Mouse (Mus musculus): Measurements from ENCODE around the gene Pkd1. TPM values are rescaled to one million over a fixed set of nuclear protein-coding genes. Genes with fewer than 3 reads are reported as not detected.

Gene Pkd1
- polyA plus RNA-seq, 1 experiment from 2014 or later = 12.9 TPM

GRCm38 (mm10) chr17:24567034-24567779, 17.6 kb downstream of the Pkd1 start:
- Histone ChIP-seq H3K9me3 (replicated peaks; ENCODE audit: control insufficient read depth, low read length) (no peaks in the 10 kb centered on the region), H3K27ac (ENCODE audit: low read depth, low read length) (no peak overlapping the region), H3K9ac (ENCODE audit: low read length) (no peak overlapping the region), H3K4me2 (ENCODE audit: low read length) (no peak overlapping the region), H3K4me1 (ENCODE audit: control insufficient read depth, insufficient read depth, low read length) (no peaks in the 10 kb centered on the region), H3K4me3 (ENCODE audit: low read depth, low read length) (no peak overlapping the region), H3K27me3 (replicated peaks; ENCODE audit: control insufficient read depth, insufficient read depth, low read length) (no peaks in the 10 kb centered on the region), H3K36me3 (ENCODE audit: control insufficient read depth, insufficient read depth, low read length) (peaks cover 48% of the 10 kb centered on the region)
- no peak for DNase-seq (ENCODE audit: low spot score)
- ATAC-seq = no peak
- WGBS = 67% methylated on average over 8 of the region's 8 CpGs

GRCm38 (mm10) chr17:24569837-24570236, 20.2 kb downstream of the Pkd1 start:
- 90% methylated on average over 4 of the region's 4 CpGs for WGBS
- Histone ChIP-seq H3K9ac (ENCODE audit: low read length) (no peak overlapping the region), H3K27me3 (replicated peaks; ENCODE audit: control insufficient read depth, insufficient read depth, low read length) (no peaks in the 10 kb centered on the region), H3K4me1 (ENCODE audit: control insufficient read depth, insufficient read depth, low read length) (no peaks in the 10 kb centered on the region), H3K36me3 (ENCODE audit: control insufficient read depth, insufficient read depth, low read length) (peaks cover 73% of the 10 kb centered on the region), H3K27ac (ENCODE audit: low read depth, low read length) (no peak overlapping the region), H3K4me3 (ENCODE audit: low read depth, low read length) (no peak overlapping the region), H3K9me3 (replicated peaks; ENCODE audit: control insufficient read depth, low read length) (no peaks in the 10 kb centered on the region), H3K4me2 (ENCODE audit: low read length) (no peak overlapping the region)
- DNase-seq (ENCODE audit: low spot score) (no peak), ATAC-seq (no peak)

GRCm38 (mm10) chr17:24572651-24573245, 23.1 kb downstream of the Pkd1 start:
- 94% methylated on average over 12 of the region's 12 CpGs for WGBS
- Histone ChIP-seq H3K9me3 (replicated peaks; ENCODE audit: control insufficient read depth, low read length) (no peaks in the 10 kb centered on the region), H3K4me3 (ENCODE audit: low read depth, low read length) (no peak overlapping the region), H3K4me1 (ENCODE audit: control insufficient read depth, insufficient read depth, low read length) (no peaks in the 10 kb centered on the region), H3K9ac (ENCODE audit: low read length) (no peak overlapping the region), H3K4me2 (ENCODE audit: low read length) (no peak overlapping the region), H3K27ac (ENCODE audit: low read depth, low read length) (no peak overlapping the region), H3K36me3 (ENCODE audit: control insufficient read depth, insufficient read depth, low read length) (peaks cover 77% of the 10 kb centered on the region), H3K27me3 (replicated peaks; ENCODE audit: control insufficient read depth, insufficient read depth, low read length) (no peaks in the 10 kb centered on the region)
- no peak for ATAC-seq
- DNase-seq (ENCODE audit: low spot score) = no peak

- Histone ChIP-seq H3K27ac (ENCODE audit: low read depth, low read length) (no peak overlapping the region), H3K4me3 (ENCODE audit: low read depth, low read length) (no peak overlapping the region), H3K9ac (ENCODE audit: low read length) (no peak overlapping the region), H3K27me3 (replicated peaks; ENCODE audit: control insufficient read depth, insufficient read depth, low read length) (no peaks in the 10 kb centered on the region), H3K4me1 (ENCODE audit: control insufficient read depth, insufficient read depth, low read length) (no peaks in the 10 kb centered on the region), H3K9me3 (replicated peaks; ENCODE audit: control insufficient read depth, low read length) (no peaks in the 10 kb centered on the region), H3K36me3 (ENCODE audit: control insufficient read depth, insufficient read depth, low read length) (peaks cover 88% of the 10 kb centered on the region), H3K4me2 (ENCODE audit: low read length) (no peak overlapping the region)
- ATAC-seq (no peak), DNase-seq (ENCODE audit: low spot score) (no peak)
- WGBS = 93% methylated on average over 9 of the region's 9 CpGs
These were observed 24.2 kb downstream of the Pkd1 start for GRCm38 (mm10) chr17:24573811-24574210.

- DNase-seq (ENCODE audit: low spot score) = no peak
- Histone ChIP-seq H3K4me3 (ENCODE audit: low read depth, low read length) (no peak overlapping the region), H3K9me3 (replicated peaks; ENCODE audit: control insufficient read depth, low read length) (no peaks in the 10 kb centered on the region), H3K4me2 (ENCODE audit: low read length) (no peak overlapping the region), H3K36me3 (ENCODE audit: control insufficient read depth, insufficient read depth, low read length) (peaks cover 78% of the 10 kb centered on the region), H3K4me1 (ENCODE audit: control insufficient read depth, insufficient read depth, low read length) (no peaks in the 10 kb centered on the region), H3K27ac (ENCODE audit: low read depth, low read length) (no peak overlapping the region), H3K27me3 (replicated peaks; ENCODE audit: control insufficient read depth, insufficient read depth, low read length) (no peaks in the 10 kb centered on the region), H3K9ac (ENCODE audit: low read length) (no peak overlapping the region)
- no peak for ATAC-seq
- WGBS = 92% methylated on average over 3 of the region's 3 CpGs
These were observed 29.9 kb downstream of the Pkd1 start for GRCm38 (mm10) chr17:24579532-24579931.

- H3K27me3 ChIP-seq (replicated peaks; ENCODE audit: control insufficient read depth, insufficient read depth, low read length) = no peaks in the 10 kb centered on the region
- DNase-seq (ENCODE audit: low spot score) (no peak), ATAC-seq (no peak)
- H3K36me3 ChIP-seq (ENCODE audit: control insufficient read depth, insufficient read depth, low read length) = peaks cover 79% of the 10 kb centered on the region
- no peaks in the 10 kb centered on the region for H3K9me3 ChIP-seq (replicated peaks; ENCODE audit: control insufficient read depth, low read length)
- no peaks in the 10 kb centered on the region for H3K4me1 ChIP-seq (ENCODE audit: control insufficient read depth, insufficient read depth, low read length)
- 95% methylated on average over 2 of the region's 2 CpGs for WGBS
- H3K4me2 ChIP-seq (ENCODE audit: low read length) = no peak overlapping the region
- no peak overlapping the region for H3K9ac ChIP-seq (ENCODE audit: low read length)
- H3K4me3 ChIP-seq (ENCODE audit: low read depth, low read length) = no peak overlapping the region
- H3K27ac ChIP-seq (ENCODE audit: low read depth, low read length) = no peak overlapping the region
These were observed 30.7 kb downstream of the Pkd1 start for GRCm38 (mm10) chr17:24580287-24580686.

- H3K4me2 ChIP-seq (ENCODE audit: low read length) = no peak overlapping the region
- ATAC-seq = no peak
- WGBS = 71% methylated on average over 5 of the region's 5 CpGs
- no peaks in the 10 kb centered on the region for H3K27me3 ChIP-seq (replicated peaks; ENCODE audit: control insufficient read depth, insufficient read depth, low read length)
- no peak overlapping the region for H3K4me3 ChIP-seq (ENCODE audit: low read depth, low read length)
- DNase-seq (ENCODE audit: low spot score) = no peak
- H3K9ac ChIP-seq (ENCODE audit: low read length) = no peak overlapping the region
- no peak overlapping the region for H3K27ac ChIP-seq (ENCODE audit: low read depth, low read length)
- no peaks in the 10 kb centered on the region for H3K9me3 ChIP-seq (replicated peaks; ENCODE audit: control insufficient read depth, low read length)
- H3K4me1 ChIP-seq (ENCODE audit: control insufficient read depth, insufficient read depth, low read length) = no peaks in the 10 kb centered on the region
- H3K36me3 ChIP-seq (ENCODE audit: control insufficient read depth, insufficient read depth, low read length) = peaks cover 81% of the 10 kb centered on the region
These were observed 34.2 kb downstream of the Pkd1 start for GRCm38 (mm10) chr17:24583599-24584460.

- Histone ChIP-seq H3K36me3 (ENCODE audit: control insufficient read depth, insufficient read depth, low read length) (peaks cover 82% of the 10 kb centered on the region), H3K9me3 (replicated peaks; ENCODE audit: control insufficient read depth, low read length) (no peaks in the 10 kb centered on the region), H3K4me3 (ENCODE audit: low read depth, low read length) (no peak overlapping the region), H3K27me3 (replicated peaks; ENCODE audit: control insufficient read depth, insufficient read depth, low read length) (no peaks in the 10 kb centered on the region), H3K9ac (ENCODE audit: low read length) (no peak overlapping the region), H3K4me2 (ENCODE audit: low read length) (no peak overlapping the region), H3K27ac (ENCODE audit: low read depth, low read length) (no peak overlapping the region), H3K4me1 (ENCODE audit: control insufficient read depth, insufficient read depth, low read length) (no peaks in the 10 kb centered on the region)
- ATAC-seq = no peak
- no peak for DNase-seq (ENCODE audit: low spot score)
- WGBS = 82% methylated on average over 3 of the region's 3 CpGs
These were observed 34.9 kb downstream of the Pkd1 start for GRCm38 (mm10) chr17:24584520-24584919.
